Mouse (Mus musculus) natural killer cell, adult 2 months (primary cell): ENCODE measurements around the gene Kars.

Experiments used
- DNase-seq, 2 experiments: peaks; one replicate each; pipeline ENCODE4 v3.0.0; 2022; ENCODE audit warnings: low spot score in 2 of 2

Gene Kars

DNA sequence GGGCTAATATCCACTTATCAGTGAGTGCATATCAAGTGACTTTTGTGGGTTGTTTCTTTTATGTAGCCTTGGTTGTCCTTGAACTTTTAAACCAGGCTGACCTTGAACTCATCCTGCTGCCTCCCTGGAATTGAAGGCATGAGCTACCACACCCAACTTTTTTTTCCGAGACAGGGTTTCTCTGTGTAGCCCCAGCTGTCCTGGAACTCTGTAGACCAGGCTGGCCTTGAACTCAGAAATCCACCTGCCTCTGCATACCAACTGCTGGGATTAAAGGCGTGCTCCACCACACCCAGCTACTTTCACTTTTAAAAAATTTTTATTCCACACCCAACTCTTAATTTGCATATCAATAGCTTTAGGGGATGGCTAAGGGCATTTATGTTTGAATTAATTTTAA, 67.6 kb downstream of the Kars start:
- DNase-seq = no peak
